Mouse (Mus musculus): Measurements from ENCODE around the gene Ybx1.

GRCm38 (mm10) chr4:119254012-119254618, 40.3 kb downstream of the Ybx1 start:
- no peak for TF ChIP-seq MYOD1 (IDR thresholded peaks at IDR 0.05; ENCODE audit: control insufficient read depth in 1 of 3, insufficient read length in 2 of 3, low read depth in 2 of 3)
- TF ChIP-seq POLR2A (IDR thresholded peaks at IDR 0.05; ENCODE audit: insufficient read length, low read depth) = no peak
- no peak for TF ChIP-seq REST (IDR thresholded peaks at IDR 0.05; ENCODE audit: insufficient read depth, insufficient read length)
- TF ChIP-seq E2F4 (IDR thresholded peaks at IDR 0.05; ENCODE audit: insufficient read depth) = no peak
- no peak for TF ChIP-seq MAX (IDR thresholded peaks at IDR 0.05; ENCODE audit: low read depth)
- no peak for TF ChIP-seq TCF12 (IDR thresholded peaks at IDR 0.05; ENCODE audit: insufficient read depth, poor library complexity, severe bottlenecking)
- TF ChIP-seq CEBPB (IDR thresholded peaks at IDR 0.05; ENCODE audit: insufficient read depth, poor library complexity, severe bottlenecking) = no peak
- TF ChIP-seq POLR2AphosphoS2 (IDR thresholded peaks at IDR 0.05; ENCODE audit: insufficient read length, low read depth) = no peak
